Mouse (Mus musculus) retina, adult 2 months (tissue): ENCODE data around the gene Trpv3.
"Not testable (repeated sequence)": the region's sequence is repeated elsewhere in the genome, so short reads cannot be mapped to it uniquely, and the experiment has no call there.

ENCODE experiments used
- DNase-seq: peaks from one replicate; pipeline ENCODE4 v3.0.0-alpha.2; 2012; ENCODE audit warnings: low read depth, low spot score

The Trpv3 gene

GRCm38 (mm10) chr11:73284351-73284750 lies 17.2 kb downstream of the Trpv3 start:
- no peak for DNase-seq

GRCm38 (mm10) chr11:73289621-73290020 lies 22.4 kb downstream of the Trpv3 start:
- DNase-seq = no peak

GRCm38 (mm10) chr11:73303123-73303522 lies 35.9 kb downstream of the Trpv3 start:
- DNase-seq = no peak

- no peak for DNase-seq
Observed at GRCm38 (mm10) chr11:73315961-73316360, 48.8 kb downstream of the Trpv3 start.

- DNase-seq = not testable (repeated sequence)
Observed at GRCm38 (mm10) chr11:73318581-73318980, 51.4 kb downstream of the Trpv3 start.

GRCm38 (mm10) chr11:73321064-73321463 lies 53.9 kb downstream of the Trpv3 start:
- DNase-seq = not testable (repeated sequence)

- DNase-seq = no peak
Observed at GRCm38 (mm10) chr11:73323906-73324830, 57.0 kb downstream of the Trpv3 start.

- DNase-seq = no peak
Observed at GRCm38 (mm10) chr11:73326485-73326886, 59.3 kb downstream of the Trpv3 start.

- no peak for DNase-seq
Observed at GRCm38 (mm10) chr11:73327361-73327760, 60.2 kb downstream of the Trpv3 start.

GRCm38 (mm10) chr11:73329442-73329841 lies 62.3 kb downstream of the Trpv3 start, which contains the start of the genes Aspa, Gm49340 and Spata22:
Gene Aspa, minus strand, starts transcription at chr11:73329596.
Gene Gm49340, plus strand, starts transcription at chr11:73329741.
Gene Spata22, plus strand, starts transcription at chr11:73329741.
- no peak for DNase-seq

GRCm38 (mm10) chr11:73333357-73333756 lies 66.2 kb downstream of the Trpv3 start:
- DNase-seq = no peak

- DNase-seq = no peak
Observed at GRCm38 (mm10) chr11:73336919-73337318, 69.7 kb downstream of the Trpv3 start.
